Mouse (Mus musculus): ENCODE data around the gene Ndufaf2.

Ndufaf2 gene

GRCm38 (mm10) chr13:108032789-108033188 lies 125.6 kb downstream of the Ndufaf2 start:
- DNase-seq, result no peak

- no peak for DNase-seq
Measured at GRCm38 (mm10) chr13:108025802-108026201, 132.6 kb downstream of the Ndufaf2 start.

GRCm38 (mm10) chr13:108017349-108017748 lies 141.1 kb downstream of the Ndufaf2 start:
- no peak for DNase-seq

GRCm38 (mm10) chr13:108015166-108015565 lies 143.3 kb downstream of the Ndufaf2 start:
- no peak for DNase-seq

GRCm38 (mm10) chr13:108013839-108014238 lies 144.6 kb downstream of the Ndufaf2 start:
- DNase-seq, result peak; percentile 34

GRCm38 (mm10) chr13:108013110-108013509 lies 145.3 kb downstream of the Ndufaf2 start:
- no peak for DNase-seq

GRCm38 (mm10) chr13:108007861-108008260 lies 150.6 kb downstream of the Ndufaf2 start:
- no peak for DNase-seq

- no peak for DNase-seq
Measured at GRCm38 (mm10) chr13:107996301-107996700, 162.1 kb downstream of the Ndufaf2 start.

GRCm38 (mm10) chr13:107995211-107995610 lies 163.2 kb downstream of the Ndufaf2 start:
- no peak for DNase-seq

- no peak for DNase-seq
Measured at GRCm38 (mm10) chr13:107992573-107992972, 165.8 kb downstream of the Ndufaf2 start.

GRCm38 (mm10) chr13:107984641-107985040 lies 173.8 kb downstream of the Ndufaf2 start:
- DNase-seq, result no peak

- no peak for DNase-seq
Measured at GRCm38 (mm10) chr13:107984186-107984585, 174.2 kb downstream of the Ndufaf2 start.

- DNase-seq, result no peak
Measured at GRCm38 (mm10) chr13:107983231-107983847, 175.1 kb downstream of the Ndufaf2 start.

- no peak for DNase-seq
Measured at GRCm38 (mm10) chr13:107979461-107979860, 179.0 kb downstream of the Ndufaf2 start.

GRCm38 (mm10) chr13:107976886-107977656 lies 181.4 kb downstream of the Ndufaf2 start:
- DNase-seq, result no peak

- no peak for DNase-seq
Measured at GRCm38 (mm10) chr13:107972451-107972850, 186.0 kb downstream of the Ndufaf2 start.

- DNase-seq, result no peak
Measured at GRCm38 (mm10) chr13:107971868-107972267, 186.6 kb downstream of the Ndufaf2 start.

GRCm38 (mm10) chr13:107970422-107971142 lies 187.8 kb downstream of the Ndufaf2 start:
- peak; percentile 17 for DNase-seq

GRCm38 (mm10) chr13:107969961-107970391 lies 188.4 kb downstream of the Ndufaf2 start:
- no peak for DNase-seq

GRCm38 (mm10) chr13:107964616-107965015 lies 193.8 kb downstream of the Ndufaf2 start:
- DNase-seq, result no peak

- DNase-seq, result peak; percentile 36
Measured at GRCm38 (mm10) chr13:107963471-107963870, 195.0 kb downstream of the Ndufaf2 start.

- DNase-seq, result no peak
Measured at GRCm38 (mm10) chr13:107962741-107963140, 195.7 kb downstream of the Ndufaf2 start.

- peak; percentile 51 for DNase-seq
Measured at GRCm38 (mm10) chr13:107961972-107962371, 196.5 kb downstream of the Ndufaf2 start.

GRCm38 (mm10) chr13:107961501-107961900 lies 196.9 kb downstream of the Ndufaf2 start:
- peak; percentile 23 for DNase-seq
